Mouse (Mus musculus) c-Kit-negative CD71-positive TER-119-positive erythroid progenitor cells, embryonic 14.5 days (primary cell): ENCODE results near the gene Copg2.

ENCODE experiments used
- DNase-seq: peaks from one replicate; pipeline ENCODE4 v3.0.0-alpha.2; 2013; ENCODE audit warnings: low read depth, low spot score

Gene Copg2

DNA sequence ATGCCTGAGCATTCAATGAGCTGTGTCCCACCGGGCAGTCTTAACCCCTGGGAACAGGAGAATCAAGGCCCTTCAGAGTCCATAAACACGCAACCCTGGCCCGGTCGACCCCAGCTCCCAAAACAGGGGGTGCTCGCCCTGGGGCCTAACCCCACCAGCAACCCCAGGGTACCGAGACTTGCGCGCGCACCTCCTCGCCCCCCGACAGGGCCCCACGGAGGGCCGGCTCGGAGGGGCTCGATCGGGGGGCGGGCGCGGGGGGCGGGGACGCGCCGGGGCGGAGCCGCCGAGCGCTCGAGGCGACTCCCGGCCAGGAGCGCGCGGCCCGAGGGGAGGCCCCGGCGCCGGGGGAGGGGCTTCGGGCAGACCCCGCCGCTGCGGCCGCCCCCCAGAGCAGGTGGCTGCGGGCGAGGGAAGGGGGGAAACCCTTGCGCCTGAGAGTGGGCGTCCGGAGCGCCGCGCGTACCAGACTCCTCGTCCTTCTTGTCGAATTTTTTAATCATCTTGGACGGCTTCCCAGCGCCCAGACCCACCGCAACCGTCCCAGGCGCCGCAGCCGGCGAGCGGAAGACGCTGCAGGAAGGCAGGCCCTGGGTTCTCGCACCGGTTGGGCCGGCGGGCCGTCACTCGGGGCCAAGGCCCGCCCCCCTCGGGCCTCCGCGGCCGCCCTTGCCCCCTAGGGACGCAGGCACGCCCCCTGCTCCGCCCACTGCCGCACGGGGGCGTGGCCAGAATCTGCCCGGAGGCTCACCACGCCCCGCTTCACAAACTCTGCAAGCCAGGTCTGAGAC lies at the start of gene Copg2:
Gene Copg2, minus strand, starts transcription at position 600 of the 791 bp plus-strand sequence.
- peak; percentile 94 for DNase-seq

DNA sequence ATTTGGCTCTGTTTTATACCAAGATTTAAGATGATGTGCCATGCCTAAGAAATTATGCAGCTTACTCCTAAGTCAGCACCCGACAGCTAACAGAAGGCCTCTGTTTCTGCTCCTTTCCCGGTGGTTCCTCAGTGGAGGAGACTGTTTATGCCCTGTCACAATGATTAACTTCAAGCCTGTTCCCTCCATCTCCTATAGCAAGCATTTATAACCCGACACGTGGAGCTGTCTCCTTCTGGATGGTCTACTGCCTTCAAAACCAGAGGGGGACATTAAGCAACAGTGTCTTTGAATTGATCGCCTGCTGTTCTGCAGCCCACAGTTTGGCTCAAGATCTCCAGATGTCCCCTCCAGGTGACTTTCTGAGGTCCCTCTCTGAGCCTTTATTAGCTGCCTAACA lies 42.7 kb upstream of the Copg2 start:
- DNase-seq, result no peak

DNA sequence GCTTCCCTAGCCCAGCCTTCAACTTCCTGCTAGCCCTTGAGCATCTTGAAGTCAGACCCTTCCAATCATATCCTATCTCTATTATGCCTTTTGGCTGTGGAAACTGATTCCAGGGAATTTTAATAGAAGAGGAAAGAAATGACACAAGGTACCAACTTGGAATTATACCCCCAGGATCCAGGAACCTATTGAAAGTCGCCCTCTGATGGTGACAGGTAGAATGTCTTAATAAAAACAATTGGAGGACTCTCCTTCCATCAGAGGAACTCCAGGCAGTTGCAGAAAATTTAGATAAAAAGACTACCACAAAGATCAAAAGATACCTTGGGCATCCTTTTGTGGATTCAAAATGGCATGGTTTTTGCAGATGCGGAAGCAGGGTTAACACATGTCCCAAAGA lies 26.2 kb upstream of the Copg2 start:
- DNase-seq, result no peak

DNA sequence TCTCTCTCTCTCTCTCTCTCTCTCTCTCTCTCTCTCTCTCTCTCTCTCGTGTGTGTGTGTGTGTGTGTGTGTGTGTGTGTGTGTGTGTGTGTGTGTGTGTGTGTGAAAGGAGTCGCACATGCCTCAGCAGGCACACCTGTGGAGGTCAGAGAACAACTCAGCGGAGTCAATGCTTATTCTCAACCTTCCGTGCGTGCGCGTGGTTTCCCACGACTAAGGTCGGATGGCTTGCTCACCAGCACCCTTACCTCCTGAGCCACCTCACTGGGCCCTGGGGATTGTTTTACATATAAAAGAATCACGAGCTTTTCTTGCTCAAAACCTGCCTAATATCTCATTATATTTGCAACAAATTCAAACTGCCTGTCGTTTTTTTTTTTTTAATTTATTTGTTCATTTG lies 25.2 kb upstream of the Copg2 start:
- DNase-seq, result no peak

DNA sequence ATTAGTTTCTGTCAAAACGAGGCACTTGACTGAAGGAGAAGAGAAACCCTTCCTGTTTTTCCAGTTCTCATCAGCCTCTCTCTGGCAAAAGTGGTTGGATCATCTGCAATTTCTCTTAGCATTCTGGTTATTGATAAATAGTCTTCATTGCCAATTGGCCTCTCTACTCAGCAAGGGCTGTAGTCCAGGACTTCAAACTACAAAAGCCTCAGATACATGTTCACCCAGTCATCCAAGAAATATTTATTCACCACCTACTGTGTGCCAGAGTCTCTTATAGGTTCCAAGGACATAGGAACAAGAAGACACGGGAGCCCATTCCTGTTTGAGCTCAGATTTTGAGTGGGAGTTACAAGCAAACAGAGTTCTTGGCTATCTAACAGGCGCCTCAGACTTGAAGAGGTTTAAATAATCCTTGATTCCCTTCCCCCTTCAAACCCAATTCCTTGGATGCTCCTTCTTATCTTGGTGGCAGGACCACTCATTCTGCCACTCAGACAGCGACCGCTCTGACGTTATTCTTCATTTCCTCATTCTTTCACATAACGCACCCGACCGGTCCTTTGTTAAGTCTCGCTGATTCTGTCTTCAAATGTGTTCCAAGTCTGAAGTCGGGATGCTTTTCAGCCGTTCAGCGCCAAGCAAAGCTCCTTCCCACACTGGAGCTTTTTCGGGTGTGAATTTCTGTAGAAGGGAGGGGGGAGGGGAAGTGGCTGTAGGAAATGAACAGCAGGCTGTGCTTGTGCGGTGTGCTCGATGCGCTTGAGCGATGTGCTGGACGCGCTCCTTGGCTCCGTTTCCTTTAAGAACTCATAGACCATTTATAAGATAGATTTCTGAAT lies 24.5 kb upstream of the Copg2 start:
- no peak for DNase-seq

DNA sequence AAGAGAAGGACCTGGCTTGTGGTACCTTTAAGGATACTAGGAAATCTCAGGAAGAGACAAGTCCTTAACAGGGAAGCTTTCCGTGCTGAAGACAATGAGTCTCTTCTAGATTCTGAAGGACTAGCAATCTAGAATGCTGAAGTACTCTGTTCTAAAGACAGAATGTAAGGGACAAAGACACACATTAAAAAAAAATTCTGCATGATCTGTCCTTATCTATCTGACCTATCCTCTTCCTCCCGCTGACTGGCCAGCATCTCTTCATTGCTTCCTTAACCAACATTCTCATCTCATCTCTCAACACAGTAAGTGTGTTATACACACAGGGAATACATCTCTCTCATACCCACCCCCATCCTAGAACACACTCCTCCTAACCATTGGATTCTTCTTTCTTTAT lies 18.9 kb upstream of the Copg2 start, which contains the start of gene Tsga13:
Gene Tsga13, minus strand, starts transcription at position 101 of the 400 bp plus-strand sequence.
- DNase-seq, result no peak

DNA sequence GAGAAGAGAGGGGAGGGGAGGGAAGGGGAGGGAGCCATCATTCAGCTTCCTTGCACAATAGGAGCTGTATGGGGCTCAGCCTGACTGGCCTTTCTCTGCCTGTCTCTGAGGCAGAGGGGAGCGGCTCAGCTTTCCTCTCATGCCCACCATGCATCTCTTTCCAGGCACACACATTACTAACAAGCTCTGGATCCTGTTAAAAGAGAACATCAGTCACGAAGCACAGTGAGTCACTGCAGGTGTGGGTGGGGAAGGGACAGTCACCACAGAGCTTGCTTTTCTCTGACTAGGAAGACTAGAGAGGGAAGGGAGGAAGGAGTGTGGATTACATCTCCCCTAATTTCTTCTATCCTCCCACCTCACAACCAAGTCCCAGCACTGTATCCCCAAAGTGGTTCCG lies 11.4 kb upstream of the Copg2 start:
- no peak for DNase-seq

DNA sequence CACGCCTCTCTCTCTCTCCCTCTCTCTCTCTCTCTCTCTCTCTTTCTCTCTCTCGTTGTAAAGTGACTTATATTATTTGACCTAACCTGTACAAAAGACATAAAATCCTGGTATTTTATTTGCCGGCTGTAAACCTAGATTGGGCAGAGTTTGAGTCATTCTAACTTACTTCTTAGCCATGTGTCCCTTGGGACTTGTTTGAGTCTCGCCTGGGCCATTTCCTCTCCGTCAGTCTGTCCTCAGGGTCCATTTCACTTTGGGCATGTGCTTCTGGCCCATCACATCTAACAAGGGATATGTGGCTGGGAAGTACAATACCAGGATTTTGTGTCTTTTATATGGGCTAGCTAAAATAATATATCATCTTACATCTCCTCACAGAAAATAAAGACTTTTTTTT lies 8.3 kb upstream of the Copg2 start:
- DNase-seq, result no peak

DNA sequence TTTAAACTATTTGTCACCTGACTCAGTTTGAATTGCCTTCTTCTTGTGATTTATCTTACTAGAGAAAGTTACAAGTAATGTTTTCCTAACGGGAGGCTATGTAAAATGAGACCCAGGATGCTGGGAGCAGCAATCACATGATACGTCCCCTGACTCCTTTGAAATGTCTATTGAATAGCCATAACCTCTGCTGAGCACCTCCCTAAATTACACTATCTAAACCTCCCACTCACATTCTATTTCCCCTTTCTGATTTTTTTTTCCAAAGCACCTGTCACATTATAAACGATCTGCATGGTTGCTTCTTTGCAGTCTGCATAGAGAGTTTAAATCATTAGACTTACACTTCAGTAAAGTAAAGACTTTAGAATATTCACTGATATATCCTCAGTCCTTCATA lies 7.4 kb upstream of the Copg2 start:
- no peak for DNase-seq

DNA sequence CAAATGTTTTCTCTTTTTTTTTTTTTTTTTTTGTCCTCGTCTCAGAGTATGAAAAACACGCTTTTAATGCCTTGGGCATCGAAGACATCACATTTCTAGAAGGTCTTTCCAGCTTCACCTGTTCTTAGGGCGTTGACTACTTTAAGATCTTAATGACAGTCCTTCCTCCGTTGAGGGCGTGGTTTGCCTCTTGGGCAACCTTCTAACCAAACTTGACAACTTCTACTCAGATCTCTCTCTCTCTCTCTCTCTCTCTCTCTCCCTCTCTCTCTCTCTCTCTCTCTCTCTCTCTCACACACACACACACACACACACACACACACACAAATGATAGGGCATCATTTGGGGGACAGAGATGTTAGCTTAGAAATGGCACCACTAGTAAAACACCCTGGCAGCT lies 926 bp upstream of the Copg2 start:
- DNase-seq, result peak; percentile 40

DNA sequence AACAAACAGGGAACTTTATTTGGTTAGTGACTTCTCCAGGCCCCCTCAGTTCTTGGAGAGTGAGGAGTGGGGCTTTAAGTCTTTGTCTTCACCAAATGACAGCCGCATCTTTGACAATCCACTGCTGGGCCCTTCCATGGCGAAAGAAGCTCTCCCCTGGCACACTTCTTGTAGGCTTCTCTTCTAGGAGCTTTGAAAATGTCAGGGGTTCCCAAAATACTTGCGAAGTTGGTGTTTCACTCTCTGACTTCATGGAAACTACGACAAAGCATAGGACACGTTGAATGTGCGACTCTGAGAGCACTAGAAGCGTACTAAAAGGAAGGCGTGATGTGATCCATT lies 363 bp upstream of the Copg2 start:
- DNase-seq, result no peak

DNA sequence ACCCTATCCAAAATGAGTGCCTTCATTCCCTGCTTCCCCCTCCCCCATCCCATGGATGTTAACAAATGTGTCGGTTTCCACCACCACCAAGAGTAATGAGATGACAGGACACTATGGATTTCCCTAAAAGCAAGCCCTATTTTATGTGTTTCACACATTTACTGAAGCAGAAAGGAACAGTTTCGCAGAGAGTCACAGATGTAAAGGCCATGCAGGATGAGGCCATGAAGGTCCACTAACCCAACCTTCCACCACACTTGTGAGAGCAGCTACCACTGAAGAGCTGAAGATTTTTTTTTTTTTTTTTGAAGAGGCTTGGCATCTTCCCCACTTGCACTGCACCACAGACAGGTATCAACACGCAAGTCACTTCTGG lies 787 bp downstream of the Copg2 start:
- DNase-seq, result peak; percentile 4

DNA sequence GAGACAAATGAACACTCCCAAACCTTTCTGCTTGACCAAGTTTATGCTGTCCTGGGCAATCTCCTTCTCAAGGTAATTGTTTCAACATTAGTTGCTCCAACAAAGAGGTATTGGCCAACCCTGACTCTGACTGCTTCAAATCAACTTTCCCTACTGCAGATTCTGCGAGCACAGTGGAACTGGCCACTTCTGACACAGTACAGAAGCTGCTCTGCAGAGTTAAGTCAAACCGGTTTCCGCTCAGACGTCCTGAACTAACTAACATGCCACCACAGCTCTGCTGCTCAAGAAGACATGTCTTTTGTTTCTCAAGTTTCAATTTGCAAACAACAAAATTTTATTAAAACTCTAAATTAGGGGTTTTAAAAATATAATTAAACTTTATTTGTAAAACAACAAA lies 3.5 kb downstream of the Copg2 start:
- no peak for DNase-seq

DNA sequence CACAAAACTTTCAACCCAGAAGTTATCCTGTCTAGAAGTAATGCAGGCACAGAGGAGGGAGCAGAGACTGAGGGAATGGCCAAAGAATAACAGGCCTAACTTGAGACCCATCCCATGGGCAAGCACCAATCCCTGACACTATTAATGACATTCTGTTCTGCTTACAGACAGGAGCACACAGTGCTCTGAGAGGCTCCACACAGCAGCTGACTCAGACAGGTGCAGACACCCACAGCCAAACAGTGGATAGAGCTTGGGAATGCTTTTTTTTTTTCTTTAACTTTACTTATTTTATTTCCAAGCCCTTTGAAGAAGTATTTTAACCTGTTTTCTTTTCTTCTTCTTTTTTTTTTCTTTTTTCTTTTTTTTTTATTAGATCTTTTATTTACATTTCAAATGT lies 4.8 kb downstream of the Copg2 start:
- DNase-seq, result no peak

DNA sequence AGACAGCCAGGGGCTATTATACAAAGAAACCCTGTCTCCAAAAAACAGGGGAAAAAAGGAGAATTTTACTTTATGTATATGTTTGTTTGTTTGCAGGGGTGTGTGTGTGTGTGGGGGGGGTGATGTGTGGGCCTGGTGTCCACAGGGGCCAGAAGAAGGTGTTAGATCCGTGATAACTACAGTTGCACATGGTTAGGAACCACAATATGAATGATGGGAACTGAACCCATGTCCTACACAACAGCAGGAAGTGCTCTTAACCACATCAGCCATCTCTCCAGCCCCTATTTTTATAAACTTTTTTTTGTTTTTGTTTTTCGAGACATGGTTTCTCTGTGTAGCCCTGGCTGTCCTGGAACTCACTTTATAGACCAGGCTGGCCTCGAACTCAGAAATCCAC lies 11.7 kb downstream of the Copg2 start:
- no peak for DNase-seq

DNA sequence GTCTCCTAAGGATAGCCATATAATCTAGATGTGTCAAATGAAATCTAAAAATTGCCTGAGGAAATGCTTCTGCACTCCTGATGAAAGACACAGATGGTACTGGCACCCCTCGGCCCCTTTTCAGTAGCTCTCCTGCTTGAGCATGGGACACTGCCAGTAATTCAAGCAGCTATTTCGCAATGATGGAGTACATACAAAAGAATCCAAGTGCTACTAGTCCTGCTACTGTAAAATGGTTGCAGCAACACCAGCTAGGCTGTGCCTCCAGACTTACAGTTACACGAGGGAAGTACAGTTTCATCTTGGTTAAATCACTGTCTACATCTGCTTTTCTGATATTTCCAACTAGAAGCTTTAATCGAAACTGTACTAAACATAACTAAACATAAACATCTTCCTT lies 13.1 kb downstream of the Copg2 start:
- DNase-seq, result no peak

DNA sequence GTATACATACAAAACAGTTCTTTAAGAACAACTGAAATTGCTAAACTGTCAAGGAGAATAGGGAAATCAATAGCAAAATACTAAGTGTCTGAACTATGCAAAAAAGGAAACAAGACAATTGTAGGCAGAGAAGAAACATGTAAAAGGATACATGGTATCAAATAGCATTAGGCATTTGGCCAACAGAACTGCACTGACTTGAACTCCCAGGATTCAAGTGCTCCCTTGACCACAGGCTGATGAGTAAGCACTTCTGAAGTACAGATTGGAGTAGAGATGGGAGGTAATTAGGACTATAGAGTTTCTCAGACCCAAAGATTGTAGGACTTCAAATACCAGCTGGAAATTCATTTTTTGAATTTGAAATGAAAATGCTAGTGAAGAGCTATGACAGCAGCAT lies 19.9 kb downstream of the Copg2 start:
- no peak for DNase-seq

DNA sequence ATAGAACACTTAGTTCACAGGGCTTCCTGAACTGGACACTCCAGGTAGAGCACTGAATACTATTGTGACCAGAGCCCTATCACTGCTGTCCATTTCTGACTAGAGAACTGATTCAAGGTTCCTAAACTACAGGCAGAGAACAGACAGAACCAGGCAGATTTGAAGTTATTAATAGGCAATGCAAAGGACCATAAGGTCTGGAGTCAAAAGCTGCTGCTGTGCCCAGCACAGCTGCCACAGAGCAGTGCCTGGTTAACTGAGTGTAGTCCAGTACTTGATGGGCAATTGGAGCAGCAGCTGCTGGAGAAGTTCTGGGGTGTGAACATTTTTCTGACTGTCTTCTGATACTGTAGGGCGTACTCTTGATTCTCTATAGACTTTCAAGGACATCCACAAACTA lies 30.1 kb downstream of the Copg2 start:
- no peak for DNase-seq

DNA sequence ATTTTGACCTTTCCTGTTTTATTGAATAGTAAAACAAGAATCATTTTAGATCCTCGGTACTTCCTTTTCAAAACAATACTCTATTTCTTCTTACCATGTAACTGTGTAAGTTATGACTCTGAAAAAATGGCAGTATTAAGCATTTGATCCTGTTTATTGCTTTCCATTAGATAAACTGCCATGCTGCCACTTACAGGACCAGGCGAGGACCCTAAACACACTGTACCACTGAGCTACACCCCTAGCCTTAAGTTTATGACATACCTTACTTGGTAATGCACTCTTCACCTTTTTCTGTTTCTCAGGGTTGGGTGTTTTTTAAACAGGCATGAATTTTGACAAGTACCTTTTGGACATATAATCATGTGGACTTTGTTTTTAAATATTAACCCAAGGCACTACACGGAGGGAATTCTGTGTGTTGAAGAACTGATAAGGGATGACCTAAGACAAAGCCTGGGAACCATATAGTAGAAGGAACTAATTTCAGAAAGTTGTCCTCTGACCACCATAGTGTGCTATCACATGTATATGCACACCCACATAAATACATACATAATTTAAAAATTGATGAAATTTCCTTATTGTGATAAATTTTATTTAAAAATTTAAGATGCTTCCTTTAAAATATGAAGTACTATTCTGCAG lies 31.4 kb downstream of the Copg2 start:
- DNase-seq, result no peak

DNA sequence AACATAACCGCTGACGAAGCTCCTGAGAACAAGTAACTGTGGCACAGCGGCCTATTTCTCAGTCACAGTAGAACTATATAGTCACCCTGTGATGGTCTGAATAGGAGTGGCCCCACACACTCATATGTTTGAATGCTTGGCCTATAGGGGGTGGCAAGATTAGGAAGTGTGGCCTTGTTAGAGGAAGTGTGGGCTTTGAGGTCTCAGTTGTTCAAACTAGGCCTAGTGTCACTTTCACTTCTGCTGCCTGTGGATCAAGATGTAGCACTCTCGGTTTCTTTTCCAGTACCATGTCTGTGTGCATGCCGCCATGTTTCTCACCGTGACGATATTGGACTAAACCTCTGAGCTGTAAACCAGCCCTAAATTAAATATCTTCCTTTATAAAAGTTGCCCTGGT lies 40.6 kb downstream of the Copg2 start:
- DNase-seq, result no peak

DNA sequence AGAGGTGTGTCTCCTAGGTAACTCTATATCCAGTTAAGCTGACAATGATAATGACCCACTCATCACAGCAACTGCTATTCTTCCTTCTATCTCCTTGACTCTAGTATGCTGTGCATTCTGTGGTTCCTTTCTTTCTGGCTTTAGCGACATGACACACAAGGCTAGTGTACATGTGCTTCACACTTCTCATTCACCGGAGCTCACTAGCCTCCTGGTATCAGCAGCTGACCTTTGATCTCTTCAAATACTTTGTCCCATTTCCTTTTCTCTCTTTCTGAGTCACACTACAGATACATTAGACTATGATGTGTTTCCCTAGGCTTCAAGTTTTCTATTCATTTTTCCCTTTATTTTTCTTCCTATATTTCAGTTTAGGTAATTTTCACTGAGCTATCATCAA lies 41.4 kb downstream of the Copg2 start:
- no peak for DNase-seq

DNA sequence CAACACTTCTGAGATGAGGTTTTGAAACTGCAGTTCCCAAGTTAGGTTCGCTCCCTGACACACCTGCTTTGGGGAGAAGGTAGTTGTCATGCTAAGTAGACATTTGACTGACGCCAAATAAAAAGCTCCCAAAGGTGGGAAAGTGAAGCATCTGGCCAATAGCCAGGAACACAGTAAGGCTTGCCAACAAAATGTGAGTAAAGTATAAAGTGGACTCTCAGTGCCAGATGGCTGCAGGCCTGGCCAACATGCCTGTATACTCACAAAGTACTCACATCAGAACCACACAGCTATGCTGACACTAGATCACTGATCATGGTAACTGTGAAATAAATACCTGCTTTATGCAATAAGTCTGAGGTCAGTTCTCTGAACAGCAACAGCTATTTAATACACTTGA lies 46.8 kb downstream of the Copg2 start:
- no peak for DNase-seq

DNA sequence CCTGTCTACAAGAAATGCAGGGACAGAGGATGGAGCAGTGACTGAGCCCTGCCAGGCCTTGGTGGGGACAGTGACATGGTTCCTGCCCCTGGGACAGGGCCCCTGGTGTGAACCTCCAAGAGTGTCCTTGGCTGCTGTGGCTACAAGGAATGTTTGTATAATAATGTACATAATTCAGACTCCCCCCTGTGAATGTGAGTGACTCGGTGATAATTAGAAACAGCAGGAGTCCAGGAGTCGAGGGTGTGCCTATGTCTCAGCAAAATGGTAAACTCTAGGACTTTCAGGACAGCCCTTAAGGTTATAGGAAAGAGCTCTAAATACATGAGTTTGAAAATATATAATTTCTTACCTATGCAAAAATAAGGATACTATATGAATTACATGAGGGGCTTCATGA lies 64.4 kb downstream of the Copg2 start:
- no peak for DNase-seq
